Mouse (Mus musculus) heart, embryonic 16.5 days (tissue): ENCODE measurements around the gene Suv39h2. TPM values are rescaled to one million over a fixed set of nuclear protein-coding genes. Genes with fewer than 3 reads are reported as not detected.

ENCODE experiments used
- ATAC-seq: fragments of 200-750 bp; cut with Nextera tagmentation; replicated peaks from 2 replicates; pipeline ENCODE4 v1.8.0; 2017; ENCODE audit warnings: moderate number of reproducible peaks; ENCODE audit not compliant: insufficient read depth, low FRiP score; ENCODE audit errors: extremely low read depth
- H3K27ac ChIP-seq: fragments of 300-500 bp; sonication (generic); 2 replicates; pipeline ENCODE4 v1.5.1; 2014; ENCODE audit warnings: mild to moderate bottlenecking, low read length, control low read depth, moderate library complexity
- H3K27me3 ChIP-seq: fragments of 300-500 bp; sonication (generic); 2 replicates; pipeline ENCODE4 v1.6.1; 2014; ENCODE audit warnings: low read length, mixed read lengths; ENCODE audit not compliant: control insufficient read depth, insufficient read depth
- H3K36me3 ChIP-seq: fragments of 300-500 bp; sonication (generic); 2 replicates; pipeline ENCODE4 v1.6.1; 2014; ENCODE audit not compliant: control insufficient read depth, insufficient read depth
- H3K4me1 ChIP-seq: fragments of 300-500 bp; sonication (generic); 2 replicates; pipeline ENCODE4 v1.6.1; 2014; ENCODE audit warnings: low read length, mixed read lengths; ENCODE audit not compliant: control insufficient read depth, insufficient read depth
- H3K4me2 ChIP-seq: fragments of 300-500 bp; sonication (generic); 2 replicates; pipeline ENCODE4 v1.6.1; 2014; ENCODE audit warnings: low read depth, mild to moderate bottlenecking, control low read depth, low read length
- H3K4me3 ChIP-seq: fragments of 300-500 bp; sonication (generic); 2 replicates; pipeline ENCODE4 v1.5.1; 2014; ENCODE audit warnings: mild to moderate bottlenecking, control low read depth, low read length
- H3K9ac ChIP-seq: fragments of 300-500 bp; sonication (generic); 2 replicates; pipeline ENCODE4 v1.6.1; 2014; ENCODE audit warnings: low read length, control low read depth
- H3K9me3 ChIP-seq: fragments of 300-500 bp; sonication (generic); replicated peaks from 2 replicates; pipeline ENCODE4 v1.6.1; 2016; ENCODE audit warnings: low read length; ENCODE audit not compliant: control insufficient read depth
- WGBS: fragments of 180-500 bp; shearing (Covaris S2); extraction: QIAGEN DNeasy Blood & Tissue Kit; methylation state at CpG from one replicate; pipeline ENCODE4 v1.1.7; 2014; 5-methylcytosine and 5-hydroxymethylcytosine counted together
- polyA plus RNA-seq: library from polyadenylated mRNA; unstranded; fragments of >200 nt; fragmentation: Nextera tagmentation; extraction: Ambion mirVana; gene quantifications from 2 replicates; pipeline ENCODE4 v1.2.1, GENCODE M21; 2015

Suv39h2 gene
- polyA plus RNA-seq, 1 experiment from 2014 or later, result 5.8 TPM

DNA sequence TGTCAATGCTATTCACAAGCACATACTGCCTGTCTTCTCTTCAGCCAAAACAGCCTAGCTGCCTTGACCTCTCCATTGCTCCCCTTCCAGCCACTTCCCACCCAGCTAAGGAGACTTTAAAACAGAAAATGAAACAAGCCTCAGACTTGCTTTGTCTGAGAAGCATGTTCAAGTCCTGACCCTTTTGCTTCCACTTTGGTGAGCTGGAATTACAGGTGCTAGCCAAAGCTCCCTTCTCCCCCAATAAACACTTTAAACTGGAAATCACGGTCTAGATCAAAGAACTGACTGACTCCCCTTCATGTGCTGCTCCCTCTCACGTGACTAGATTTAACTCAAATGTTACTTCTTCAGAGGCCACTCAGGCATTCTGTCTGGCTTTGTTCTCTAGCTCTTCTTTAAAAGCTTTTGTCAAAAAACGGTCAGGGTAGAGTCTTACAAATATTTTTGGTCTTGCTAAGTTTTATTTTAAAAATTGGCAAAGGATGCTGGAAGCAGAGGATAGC lies 968 bp upstream of the Suv39h2 start:
- no peaks in the 10 kb centered on the region for H3K27me3 ChIP-seq
- H3K27ac ChIP-seq, result no peak overlapping the region
- H3K4me3 ChIP-seq, result peak overlapping the region; percentile 100
- H3K4me2 ChIP-seq, result peak overlapping the region; percentile 94
- ATAC-seq, result no peak
- H3K4me1 ChIP-seq, result peaks cover 15% of the 10 kb centered on the region
- no peaks in the 10 kb centered on the region for H3K9me3 ChIP-seq
- no peaks in the 10 kb centered on the region for H3K36me3 ChIP-seq
- H3K9ac ChIP-seq, result no peak overlapping the region; the same call in 1 of the 2 replicates
- WGBS, result 74% methylated on average over 3 of the region's 3 CpGs

DNA sequence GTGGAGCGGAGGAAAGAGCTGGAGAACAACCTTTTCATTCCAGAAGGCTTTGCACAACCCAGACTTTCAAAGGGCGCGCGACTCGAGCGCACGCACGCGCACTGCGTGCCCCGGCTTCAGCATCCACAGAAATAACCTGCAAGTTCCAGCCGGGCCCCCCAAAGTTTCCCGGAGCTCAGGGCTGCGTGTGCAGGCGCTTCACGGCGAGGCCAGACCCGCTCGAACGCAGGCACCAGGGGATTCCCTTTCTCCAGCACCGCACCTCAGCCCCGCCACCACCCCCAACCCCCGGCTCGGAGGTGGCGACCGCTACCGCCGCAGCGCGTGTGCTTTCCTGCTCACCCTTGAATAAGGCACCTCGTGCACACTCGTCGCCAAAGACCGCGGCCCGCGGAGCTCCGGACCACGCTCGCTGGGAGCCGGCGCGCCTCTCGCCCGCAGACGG lies 448 bp downstream of the Suv39h2 start:
- Histone ChIP-seq H3K9ac (peak overlapping the region; percentile 94), H3K4me2 (peak overlapping the region; percentile 94), H3K4me3 (peak overlapping the region; percentile 100), H3K27ac (peak overlapping the region; percentile 87), H3K36me3 (no peaks in the 10 kb centered on the region), H3K27me3 (no peaks in the 10 kb centered on the region), H3K4me1 (peaks cover 15% of the 10 kb centered on the region), H3K9me3 (no peaks in the 10 kb centered on the region)
- 0% methylated on average over 46 of the region's 46 CpGs for WGBS
- ATAC-seq, result peak; percentile 59

DNA sequence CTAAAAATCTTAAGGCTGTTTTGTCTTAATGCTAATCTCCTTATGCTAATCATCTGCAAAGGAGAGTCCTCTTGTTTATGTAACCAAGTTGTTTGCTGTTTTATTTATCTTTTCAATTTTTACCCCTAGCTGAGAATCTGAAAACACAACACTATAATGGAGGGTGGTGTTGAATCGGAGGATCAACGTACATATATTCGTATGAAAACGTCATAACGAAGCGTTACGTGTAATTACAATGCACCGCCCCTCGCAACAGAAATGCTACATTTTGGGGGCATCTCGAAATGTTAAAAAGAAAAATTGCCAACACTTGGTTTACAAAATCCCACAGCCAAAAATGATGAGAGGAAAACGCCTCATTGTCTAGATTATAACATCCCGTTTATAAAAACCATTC lies 940 bp downstream of the Suv39h2 start:
- Histone ChIP-seq H3K27me3 (no peaks in the 10 kb centered on the region), H3K4me2 (peak overlapping the region; percentile 94), H3K4me1 (peaks cover 15% of the 10 kb centered on the region), H3K36me3 (no peaks in the 10 kb centered on the region; the same call in 1 of the 2 replicates), H3K4me3 (peak overlapping the region; percentile 100), H3K9me3 (no peaks in the 10 kb centered on the region), H3K27ac (peak overlapping the region; percentile 87), H3K9ac (peak overlapping the region; percentile 94)
- WGBS, result 1% methylated on average over 12 of the region's 12 CpGs
- ATAC-seq, result no peak

- Histone ChIP-seq H3K9ac (no peak overlapping the region), H3K4me3 (no peak overlapping the region), H3K27me3 (no peaks in the 10 kb centered on the region), H3K4me1 (no peaks in the 10 kb centered on the region), H3K27ac (no peak overlapping the region), H3K36me3 (peaks cover 22% of the 10 kb centered on the region), H3K9me3 (no peaks in the 10 kb centered on the region), H3K4me2 (no peak overlapping the region)
- WGBS, result 83% methylated on average over 4 of the region's 4 CpGs
- ATAC-seq, result no peak
Observed at GRCm38 (mm10) chr2:3456590-3456989, 18.2 kb downstream of the Suv39h2 start.

GRCm38 (mm10) chr2:3453096-3453495 lies 21.7 kb downstream of the Suv39h2 start:
- no peak overlapping the region for H3K4me3 ChIP-seq
- H3K9ac ChIP-seq, result no peak overlapping the region
- ATAC-seq, result no peak
- H3K27me3 ChIP-seq, result no peaks in the 10 kb centered on the region
- H3K9me3 ChIP-seq, result no peaks in the 10 kb centered on the region
- no peaks in the 10 kb centered on the region for H3K4me1 ChIP-seq
- H3K4me2 ChIP-seq, result no peak overlapping the region
- H3K36me3 ChIP-seq, result peaks cover 17% of the 10 kb centered on the region
- H3K27ac ChIP-seq, result no peak overlapping the region
- WGBS, result 86% methylated on average over 3 of the region's 3 CpGs

DNA sequence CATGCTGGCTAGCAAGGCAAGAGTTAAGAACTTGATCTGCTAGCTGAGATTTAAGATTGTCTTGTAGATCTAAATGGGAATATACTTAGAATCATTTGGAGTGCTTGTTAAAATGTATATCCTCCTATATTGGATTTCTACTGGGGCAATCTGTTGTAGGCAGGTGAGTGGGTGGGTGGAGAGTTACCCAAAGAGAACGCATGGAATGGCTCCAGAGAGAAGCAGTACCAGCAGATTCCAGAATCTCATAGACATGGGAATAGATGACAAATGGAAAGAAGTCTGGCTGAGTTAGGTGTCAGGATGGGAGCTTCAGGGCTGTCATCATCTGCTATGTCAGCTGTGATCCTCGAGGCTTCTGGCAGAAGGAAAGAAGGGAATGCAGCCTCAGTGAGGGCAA lies 25.4 kb downstream of the Suv39h2 start:
- Histone ChIP-seq H3K27me3 (no peaks in the 10 kb centered on the region), H3K4me1 (no peaks in the 10 kb centered on the region)

GRCm38 (mm10) chr2:3445984-3446383 lies 28.8 kb downstream of the Suv39h2 start:
- Histone ChIP-seq H3K4me3 (no peak overlapping the region), H3K4me1 (no peaks in the 10 kb centered on the region), H3K9ac (no peak overlapping the region), H3K4me2 (no peak overlapping the region), H3K27ac (no peak overlapping the region), H3K27me3 (no peaks in the 10 kb centered on the region), H3K36me3 (peaks cover 7% of the 10 kb centered on the region; the same call in 1 of the 2 replicates), H3K9me3 (no peaks in the 10 kb centered on the region)
- WGBS, result 84% methylated on average over 4 of the region's 4 CpGs
- no peak for ATAC-seq

More for the DNA sequence above, 25.4 kb downstream of the Suv39h2 start:
- Histone ChIP-seq H3K9ac (no peak overlapping the region), H3K27ac (no peak overlapping the region), H3K4me3 (no peak overlapping the region), H3K9me3 (no peaks in the 10 kb centered on the region), H3K36me3 (peaks cover 11% of the 10 kb centered on the region), H3K4me2 (no peak overlapping the region)
- no peak for ATAC-seq
- WGBS, result 49% methylated on average over 2 of the region's 2 CpGs

- no peak for ATAC-seq
- H3K9me3 ChIP-seq, result no peaks in the 10 kb centered on the region
- no peaks in the 10 kb centered on the region for H3K4me1 ChIP-seq
- no peak overlapping the region for H3K9ac ChIP-seq
- no peak overlapping the region for H3K27ac ChIP-seq
- no peaks in the 10 kb centered on the region for H3K27me3 ChIP-seq
- H3K36me3 ChIP-seq, result peaks cover 7% of the 10 kb centered on the region; the same call in 1 of the 2 replicates
- WGBS, result 72% methylated on average over 7 of the region's 7 CpGs
- no peak overlapping the region for H3K4me2 ChIP-seq
- H3K4me3 ChIP-seq, result no peak overlapping the region
Observed at GRCm38 (mm10) chr2:3444206-3444605, 30.6 kb downstream of the Suv39h2 start.

GRCm38 (mm10) chr2:3437956-3438355 lies 36.9 kb downstream of the Suv39h2 start:
- H3K36me3 ChIP-seq, result peaks cover 4% of the 10 kb centered on the region; the same call in 1 of the 2 replicates
- H3K27me3 ChIP-seq, result no peaks in the 10 kb centered on the region

More at GRCm38 (mm10) chr2:3437956-3438355, 36.9 kb downstream of the Suv39h2 start:
- no peak overlapping the region for H3K4me2 ChIP-seq
- H3K4me1 ChIP-seq, result no peaks in the 10 kb centered on the region
- no peak for ATAC-seq
- no peak overlapping the region for H3K9ac ChIP-seq
- no peak overlapping the region for H3K4me3 ChIP-seq
- WGBS, result 69% methylated on average over 7 of the region's 7 CpGs
- no peaks in the 10 kb centered on the region for H3K9me3 ChIP-seq
- H3K27ac ChIP-seq, result no peak overlapping the region
